Mouse (Mus musculus): ENCODE measurements around the gene Card11.

The Card11 gene

GRCm38 (mm10) chr5:140852435-140852996, 147.9 kb downstream of the Card11 start:
- no peak for DNase-seq (ENCODE audit: low read depth)

GRCm38 (mm10) chr5:140847300-140847729, 153.1 kb downstream of the Card11 start:
- peak; percentile 56 for DNase-seq (ENCODE audit: low read depth)

GRCm38 (mm10) chr5:140841942-140842341, 158.4 kb downstream of the Card11 start:
- no peak for DNase-seq (ENCODE audit: low read depth)

- DNase-seq (ENCODE audit: low read depth) = no peak
Observed at GRCm38 (mm10) chr5:140831064-140831431, 169.3 kb downstream of the Card11 start.

- peak; percentile 99 for DNase-seq (ENCODE audit: low read depth)
Observed at GRCm38 (mm10) chr5:140830314-140831063, 169.9 kb downstream of the Card11 start, which contains the start of gene Gna12. Gene Gna12, minus strand, starts transcription at chr5:140830431.

- no peak for DNase-seq (ENCODE audit: low read depth)
Observed at GRCm38 (mm10) chr5:140829911-140830294, 170.5 kb downstream of the Card11 start.

- DNase-seq (ENCODE audit: low read depth) = no peak
Observed at GRCm38 (mm10) chr5:140829081-140829910, 171.1 kb downstream of the Card11 start.

- no peak for DNase-seq (ENCODE audit: low read depth)
Observed at GRCm38 (mm10) chr5:140828363-140828762, 172.0 kb downstream of the Card11 start.

- DNase-seq (ENCODE audit: low read depth) = no peak
Observed at GRCm38 (mm10) chr5:140827896-140828295, 172.5 kb downstream of the Card11 start.

GRCm38 (mm10) chr5:140827413-140827812, 173.0 kb downstream of the Card11 start:
- no peak for DNase-seq (ENCODE audit: low read depth)

- DNase-seq (ENCODE audit: low read depth) = no peak
Observed at GRCm38 (mm10) chr5:140826796-140827195, 173.6 kb downstream of the Card11 start.

GRCm38 (mm10) chr5:140826118-140826517, 174.3 kb downstream of the Card11 start:
- no peak for DNase-seq (ENCODE audit: low read depth)

- no peak for DNase-seq (ENCODE audit: low read depth)
Observed at GRCm38 (mm10) chr5:140824126-140824525, 176.3 kb downstream of the Card11 start.

GRCm38 (mm10) chr5:140823386-140823785, 177.0 kb downstream of the Card11 start:
- DNase-seq (ENCODE audit: low read depth) = no peak
